Mouse (Mus musculus) embryonic facial prominence, embryonic 11.5 days (tissue): ENCODE measurements at regions not wholly inside any gene's neighbourhood (a gene's known extent, or its start where the extent isn't known, plus 50 kb on each side); places are given as distances from the start of the nearest gene placed in this dataset.

ENCODE experiments used
- ATAC-seq: fragments of 200-750 bp; cut with Nextera tagmentation; replicated peaks from 2 replicates; pipeline ENCODE4 v1.8.0; 2017; ENCODE audit warnings: low read depth; ENCODE audit not compliant: insufficient number of reproducible peaks, low FRiP score, low TSS enrichment
- DNase-seq: peaks from one replicate; pipeline ENCODE4 v3.0.0-alpha.2; 2015; ENCODE audit warnings: low spot score
- H3K27ac ChIP-seq: fragments of 300-500 bp; sonication (generic); replicated peaks from 2 replicates; pipeline ENCODE4 v1.5.1; 2014; ENCODE audit warnings: mild to moderate bottlenecking, low read depth, low read length, control low read depth
- H3K27me3 ChIP-seq: fragments of 300-500 bp; sonication (generic); 2 replicates; pipeline ENCODE4 v1.6.1; 2014; ENCODE audit warnings: mild to moderate bottlenecking, low read length, moderate library complexity, mixed read lengths; ENCODE audit not compliant: control insufficient read depth, insufficient read depth
- H3K36me3 ChIP-seq: fragments of 300-500 bp; sonication (generic); replicated peaks from 2 replicates; pipeline ENCODE4 v1.6.1; 2014; ENCODE audit warnings: low read depth, mild to moderate bottlenecking, low read length, moderate library complexity, mixed read lengths; ENCODE audit not compliant: control insufficient read depth, insufficient read depth
- H3K4me1 ChIP-seq: fragments of 300-500 bp; sonication (generic); 2 replicates; pipeline ENCODE4 v1.6.1; 2014; ENCODE audit warnings: low read length, mixed read lengths; ENCODE audit not compliant: control insufficient read depth, insufficient read depth
- H3K4me2 ChIP-seq: fragments of 300-500 bp; sonication (generic); 2 replicates; pipeline ENCODE4 v1.6.1; 2014; ENCODE audit warnings: low read depth, mild to moderate bottlenecking, control low read depth, low read length, moderate library complexity
- H3K4me3 ChIP-seq: fragments of 300-500 bp; sonication (generic); 2 replicates; pipeline ENCODE4 v1.5.1; 2014; ENCODE audit warnings: low read depth, low read length, control low read depth
- H3K9ac ChIP-seq: fragments of 300-500 bp; sonication (generic); replicated peaks from 2 replicates; pipeline ENCODE4 v1.6.1; 2014; ENCODE audit warnings: mild to moderate bottlenecking, control low read depth, low read length
- H3K9me3 ChIP-seq: fragments of 300-500 bp; sonication (generic); replicated peaks from 2 replicates; pipeline ENCODE4 v1.6.1; 2016; ENCODE audit warnings: mild to moderate bottlenecking, low read length, inconsistent platforms, mixed read lengths; ENCODE audit not compliant: control insufficient read depth
- WGBS: fragments of 180-500 bp; shearing (Covaris S2); extraction: QIAGEN DNeasy Blood & Tissue Kit; methylation state at CpG from one replicate; pipeline ENCODE4 v1.1.7; 2014; 5-methylcytosine and 5-hydroxymethylcytosine counted together

DNA sequence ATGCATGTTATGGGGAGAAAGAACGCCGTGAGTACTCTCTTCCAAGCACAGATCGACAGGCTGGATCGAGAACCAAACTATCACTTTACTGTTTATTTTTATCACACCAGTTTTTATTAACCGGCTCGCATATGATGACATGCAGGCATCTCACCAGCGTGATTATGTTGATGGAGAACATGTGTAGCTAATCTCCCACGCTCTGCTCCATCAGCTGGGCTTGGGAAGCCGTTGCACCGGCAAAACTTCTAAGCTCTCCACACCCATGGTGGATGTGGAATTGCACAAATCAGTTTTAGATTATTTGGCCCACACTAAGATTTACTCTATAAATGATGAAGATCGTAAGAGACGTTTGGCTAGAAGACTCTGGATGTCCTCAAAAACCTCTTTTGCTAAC lies 125.9 kb downstream of the Icos start:
- Histone ChIP-seq H3K4me1 (no peaks in the 10 kb centered on the region), H3K36me3 (no peaks in the 10 kb centered on the region), H3K4me2 (no peak overlapping the region), H3K9me3 (no peaks in the 10 kb centered on the region), H3K27ac (no peak overlapping the region), H3K9ac (no peak overlapping the region), H3K4me3 (no peak overlapping the region), H3K27me3 (no peaks in the 10 kb centered on the region)
- peak; percentile 52 for DNase-seq
- WGBS = 62% methylated on average over 12 of the region's 12 CpGs
- ATAC-seq = no peak

DNA sequence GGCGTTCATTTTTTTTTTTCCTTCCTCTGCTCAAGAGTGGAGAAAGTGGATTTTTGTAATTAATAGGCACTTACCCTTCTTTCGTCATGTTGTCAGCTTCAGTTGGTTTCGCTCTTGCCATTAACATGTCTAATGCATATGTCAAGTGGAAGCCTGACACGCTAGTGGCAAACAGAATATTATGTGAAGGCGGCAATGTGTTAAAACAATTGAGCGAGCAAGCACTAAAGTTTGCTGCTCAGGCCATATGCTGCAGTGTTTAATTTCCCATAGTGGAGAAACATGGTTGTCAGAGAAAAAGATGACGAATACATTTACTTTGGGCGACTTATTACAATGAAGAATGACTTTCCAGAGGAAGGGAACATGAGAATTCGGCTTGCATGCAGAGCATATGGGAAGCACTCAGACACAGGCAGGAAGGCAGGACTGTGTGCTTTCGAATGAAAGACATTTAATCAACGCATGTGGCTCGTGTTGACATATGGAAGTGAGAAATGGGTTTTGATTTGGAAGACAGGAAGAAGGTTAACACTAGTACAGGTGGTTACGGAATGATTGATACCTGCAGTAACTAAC lies 134.1 kb downstream of the Icos start:
- H3K36me3 ChIP-seq = no peaks in the 10 kb centered on the region
- no peaks in the 10 kb centered on the region for H3K4me1 ChIP-seq
- H3K27ac ChIP-seq = no peak overlapping the region
- no peak overlapping the region for H3K4me3 ChIP-seq
- DNase-seq (no peak), ATAC-seq (no peak)
- no peaks in the 10 kb centered on the region for H3K27me3 ChIP-seq
- WGBS = 84% methylated on average over 13 of the region's 13 CpGs
- no peaks in the 10 kb centered on the region for H3K9me3 ChIP-seq
- H3K4me2 ChIP-seq = no peak overlapping the region
- H3K9ac ChIP-seq = no peak overlapping the region

DNA sequence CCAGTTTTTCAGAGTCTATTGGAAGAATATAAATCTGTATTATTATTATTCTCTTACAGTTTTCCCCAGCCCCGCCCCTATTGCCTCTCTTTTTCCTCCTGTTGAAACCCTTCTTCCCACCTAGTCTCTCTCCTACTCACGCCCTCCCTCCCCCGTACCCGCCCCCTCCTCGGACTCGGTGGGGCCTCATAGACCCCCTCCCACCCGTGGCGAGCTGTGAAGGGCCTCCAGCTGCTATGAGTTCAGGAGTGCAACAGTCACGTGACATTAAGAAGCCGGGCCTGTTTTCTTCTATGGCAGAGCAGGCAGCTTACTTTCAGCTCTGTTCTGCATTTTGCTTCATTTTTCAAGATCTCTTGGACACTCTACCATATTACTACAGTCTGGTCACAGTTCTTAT lies 139.8 kb downstream of the Icos start:
- ATAC-seq (no peak), DNase-seq (no peak)
- Histone ChIP-seq H3K9ac (no peak overlapping the region), H3K27me3 (no peaks in the 10 kb centered on the region), H3K27ac (no peak overlapping the region), H3K4me2 (no peak overlapping the region; the same call in 1 of the 2 replicates), H3K36me3 (no peaks in the 10 kb centered on the region), H3K4me1 (no peaks in the 10 kb centered on the region), H3K4me3 (no peak overlapping the region), H3K9me3 (no peaks in the 10 kb centered on the region)
- WGBS = 45% methylated on average over 10 of the region's 10 CpGs

- DNase-seq = no peak
- Histone ChIP-seq H3K27me3 (no peaks in the 10 kb centered on the region), H3K4me2 (no peak overlapping the region), H3K9me3 (no peaks in the 10 kb centered on the region), H3K4me3 (no peak overlapping the region), H3K36me3 (no peaks in the 10 kb centered on the region), H3K27ac (no peak overlapping the region), H3K9ac (no peak overlapping the region), H3K4me1 (no peaks in the 10 kb centered on the region)
- 83% methylated on average over 4 of the region's 4 CpGs for WGBS
- no peak for ATAC-seq
Observed at GRCm38 (mm10) chr1:61118071-61118470, 140.3 kb downstream of the Icos start.

- Histone ChIP-seq H3K27ac (no peak overlapping the region), H3K9me3 (no peaks in the 10 kb centered on the region), H3K4me1 (no peaks in the 10 kb centered on the region), H3K4me3 (no peak overlapping the region), H3K36me3 (no peaks in the 10 kb centered on the region), H3K27me3 (no peaks in the 10 kb centered on the region), H3K4me2 (no peak overlapping the region), H3K9ac (no peak overlapping the region)
- ATAC-seq (no peak), DNase-seq (no peak)
- WGBS = 77% methylated on average over 4 of the region's 4 CpGs
Observed at GRCm38 (mm10) chr1:61121480-61121879, 143.8 kb downstream of the Icos start.

GRCm38 (mm10) chr1:61125127-61125526 lies 147.4 kb downstream of the Icos start:
- ATAC-seq (no peak), DNase-seq (no peak)
- no peak overlapping the region for H3K27ac ChIP-seq
- no peaks in the 10 kb centered on the region for H3K4me1 ChIP-seq
- H3K4me2 ChIP-seq = no peak overlapping the region
- WGBS = 88% methylated on average over 2 of the region's 2 CpGs
- no peak overlapping the region for H3K9ac ChIP-seq
- H3K9me3 ChIP-seq = no peaks in the 10 kb centered on the region
- H3K27me3 ChIP-seq = no peaks in the 10 kb centered on the region
- H3K36me3 ChIP-seq = no peaks in the 10 kb centered on the region
- H3K4me3 ChIP-seq = no peak overlapping the region

DNA sequence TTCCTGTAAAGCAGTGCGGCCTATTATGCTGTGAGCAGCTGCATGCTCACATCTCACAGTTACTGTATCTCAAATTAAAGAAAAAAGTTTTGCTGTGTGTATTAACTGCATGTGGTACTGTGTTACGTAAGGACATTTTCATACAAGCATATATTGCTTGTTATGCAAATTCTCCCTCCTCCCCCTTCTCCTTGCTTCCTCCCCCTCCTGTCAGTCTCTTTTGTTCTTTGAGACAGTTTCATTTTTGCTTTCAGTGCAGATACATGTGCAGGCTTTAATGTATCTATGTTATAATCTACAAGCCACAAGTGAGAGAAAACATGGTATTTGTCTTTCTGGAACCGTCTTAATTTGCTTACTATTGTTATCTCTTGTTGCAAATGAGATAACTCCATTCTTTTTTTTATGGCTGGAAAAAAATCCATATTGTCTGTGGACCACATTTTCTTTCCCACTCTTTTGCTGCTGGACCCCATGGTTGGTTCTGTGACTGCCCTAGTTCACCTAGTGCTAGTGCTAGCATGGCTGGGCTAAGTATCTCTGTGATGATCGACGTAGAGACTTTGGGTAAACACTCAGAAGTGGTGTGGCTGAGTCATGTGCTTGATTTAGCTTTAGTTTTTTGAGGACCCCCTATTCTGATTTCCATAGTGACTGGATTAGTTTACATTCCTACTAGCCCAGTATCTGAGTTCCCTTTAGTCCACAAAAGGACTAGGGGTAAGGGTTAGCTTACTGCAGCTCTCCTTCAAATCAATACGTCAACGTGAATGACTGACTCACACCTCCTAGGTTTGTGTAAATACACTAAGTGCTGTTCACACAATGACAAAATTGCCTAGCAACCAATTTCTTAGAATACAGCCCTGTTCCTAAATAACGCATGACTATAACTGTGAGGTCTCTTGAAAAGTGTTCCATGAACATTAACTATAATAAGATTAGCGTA lies 158.1 kb downstream of the Icos start:
- H3K4me3 ChIP-seq = no peak overlapping the region
- no peaks in the 10 kb centered on the region; the same call in 1 of the 2 replicates for H3K4me1 ChIP-seq
- no peak for ATAC-seq
- no peaks in the 10 kb centered on the region for H3K36me3 ChIP-seq
- 81% methylated on average over 9 of the region's 9 CpGs for WGBS
- H3K27ac ChIP-seq = no peak overlapping the region
- no peaks in the 10 kb centered on the region for H3K27me3 ChIP-seq
- H3K9ac ChIP-seq = no peak overlapping the region
- no peak overlapping the region for H3K4me2 ChIP-seq
- no peak for DNase-seq
- no peaks in the 10 kb centered on the region for H3K9me3 ChIP-seq

- WGBS = 58% methylated on average over 5 of the region's 5 CpGs
- no peak overlapping the region for H3K4me2 ChIP-seq
- no peaks in the 10 kb centered on the region for H3K36me3 ChIP-seq
- H3K4me3 ChIP-seq = no peak overlapping the region
- no peak overlapping the region for H3K9ac ChIP-seq
- ATAC-seq (no peak), DNase-seq (no peak)
- H3K27me3 ChIP-seq = no peaks in the 10 kb centered on the region
- no peak overlapping the region for H3K27ac ChIP-seq
- no peaks in the 10 kb centered on the region for H3K9me3 ChIP-seq
- H3K4me1 ChIP-seq = no peaks in the 10 kb centered on the region; the same call in 1 of the 2 replicates
Observed at GRCm38 (mm10) chr1:61137210-61137885, 159.6 kb downstream of the Icos start.
